ENCODE assay signal across 8 mouse cellular contexts in genomic region chr2:91963443-91963932, GRCm38 (mm10). TPM values are rescaled to one million over a fixed set of nuclear protein-coding genes. Genes with fewer than 3 reads are reported as not detected.
A peak's percentile ranks its signal among the peaks of the same experiment; 100 is the strongest.
DNase-seq lines count a peak whose midpoint lies in the region; ATAC-seq and TF ChIP-seq lines count a peak whose summit lies in the region.

No protein-coding gene starts in this region.

- no peak for TF ChIP-seq EP300 in lung, postnatal 0 days (IDR thresholded peaks at IDR 0.05)

- DNase-seq in NIH3T3 (ENCODE audit: low read depth) = peak; percentile 96
- DNase-seq in cerebellum, adult 9-11 months = peak; percentile 95
- peak; percentile 86 to 97 for DNase-seq in frontal cortex, adult 2 months (ENCODE audit: extremely low spot score in 1 of 2, low spot score in 1 of 2)
- DNase-seq in hindbrain, embryonic 11.5 days (ENCODE audit: low spot score) = peak; percentile 96
- DNase-seq in layer of hippocampus, postnatal 10 days (ENCODE audit: low spot score in 2 of 2) = peak; percentile 97 to 98
- peak; percentile 96 for DNase-seq in lung, postnatal 0 days (ENCODE audit: low spot score)
- peak; percentile 98 for DNase-seq in ovary, postnatal 10 days (ENCODE audit: low spot score)
- DNase-seq in thymus, postnatal 10 days (ENCODE audit: low spot score in 2 of 2) = peak; percentile 90 to 97

- H3K9ac ChIP-seq in hindbrain, embryonic 11.5 days (ENCODE audit: low read depth, low read length) = peak overlapping the region; percentile 81
- H3K9ac ChIP-seq in lung, postnatal 0 days (replicated peaks; ENCODE audit: low read depth) = peak overlapping the region; percentile 66

- TF ChIP-seq CTCF in lung, postnatal 0 days (IDR thresholded peaks at IDR 0.05) = peak; percentile 88

- peaks cover 2% of the 10 kb centered on the region; the same call in 1 of the 2 replicates for H3K4me1 ChIP-seq in hindbrain, embryonic 11.5 days (replicated peaks; ENCODE audit: control insufficient read depth, insufficient read depth, low read length)
- H3K4me1 ChIP-seq in lung, postnatal 0 days (ENCODE audit: insufficient read depth, low read depth, low read length) = peaks cover 9% of the 10 kb centered on the region

- peak overlapping the region; percentile 73 for H3K27ac ChIP-seq in hindbrain, embryonic 11.5 days (ENCODE audit: low read depth, low read length)
- H3K27ac ChIP-seq in lung, postnatal 0 days (ENCODE audit: low read length) = peak overlapping the region; percentile 91

- peak; percentile 93 for ATAC-seq in hindbrain, embryonic 11.5 days (ENCODE audit: low FRiP score)
- peak; percentile 94 for ATAC-seq in lung, postnatal 0 days

- WGBS in hindbrain, embryonic 11.5 days = 0% methylated on average over 42 of the region's 57 CpGs
- 4% methylated on average over 37 of the region's 57 CpGs for WGBS in lung, postnatal 0 days

- no peaks in the 10 kb centered on the region for H3K36me3 ChIP-seq in hindbrain, embryonic 11.5 days (ENCODE audit: control insufficient read depth, insufficient read depth, low read length)
- H3K36me3 ChIP-seq in lung, postnatal 0 days (ENCODE audit: insufficient read depth, low read length) = no peaks in the 10 kb centered on the region

- H3K4me3 ChIP-seq in hindbrain, embryonic 11.5 days (ENCODE audit: low read depth, low read length) = peak overlapping the region; percentile 82
- peak overlapping the region; percentile 80 for H3K4me3 ChIP-seq in lung, postnatal 0 days (ENCODE audit: low read depth, low read length)

- H3K4me2 ChIP-seq in hindbrain, embryonic 11.5 days (replicated peaks; ENCODE audit: low read depth, low read length) = peak overlapping the region; percentile 87
- peak overlapping the region; percentile 80 for H3K4me2 ChIP-seq in lung, postnatal 0 days (replicated peaks; ENCODE audit: low read depth, low read length)

- peaks cover 5% of the 10 kb centered on the region; the same call in 1 of the 2 replicates for H3K27me3 ChIP-seq in hindbrain, embryonic 11.5 days (ENCODE audit: control insufficient read depth, insufficient read depth, low read length)
- no peaks in the 10 kb centered on the region for H3K27me3 ChIP-seq in lung, postnatal 0 days (replicated peaks; ENCODE audit: insufficient read depth, low read length)

- H3K9me3 ChIP-seq in hindbrain, embryonic 11.5 days (ENCODE audit: control insufficient read depth, low read length) = no peaks in the 10 kb centered on the region
- H3K9me3 ChIP-seq in lung, postnatal 0 days (ENCODE audit: low read length) = no peaks in the 10 kb centered on the region

RNA-seq across cellular contexts. Expression of gene Dgkz, which starts 12.2 kb away (rescaled TPM):
- 590 and 632 TPM in 2 replicates for polyA plus RNA-seq in frontal cortex, adult 2 months (2012; rRNA removed)
- 24.1 and 28.9 TPM in 2 replicates for polyA plus RNA-seq in hindbrain, embryonic 11.5 days (2014; fragmentation: Nextera tagmentation; extraction: Ambion mirVana)
- total RNA-seq in layer of hippocampus, postnatal 10 days (2021) = 100 to 1,000 TPM; 313 to 336 TPM
- polyA plus RNA-seq in lung, postnatal 0 days (2015; fragmentation: Nextera tagmentation; extraction: Ambion mirVana) = 50.7 and 54.0 TPM in 2 replicates

RNA-seq across cellular contexts. Expression of gene Gm9821, which starts 18.0 kb away (rescaled TPM):
- polyA plus RNA-seq in frontal cortex, adult 2 months (2012; rRNA removed) = 0.04 and 0.12 TPM in 2 replicates
- 0.27 and 0.37 TPM in 2 replicates for polyA plus RNA-seq in hindbrain, embryonic 11.5 days (2014; fragmentation: Nextera tagmentation; extraction: Ambion mirVana)
- not detected for total RNA-seq in layer of hippocampus, postnatal 10 days (2021)
- polyA plus RNA-seq in lung, postnatal 0 days (2015; fragmentation: Nextera tagmentation; extraction: Ambion mirVana) = 0.14 and 0.35 TPM in 2 replicates

RNA-seq across cellular contexts. Expression of gene Mdk, which starts 31.4 kb away (rescaled TPM):
- 53.6 and 61.5 TPM in 2 replicates for polyA plus RNA-seq in frontal cortex, adult 2 months (2012; rRNA removed)
- polyA plus RNA-seq in hindbrain, embryonic 11.5 days (2014; fragmentation: Nextera tagmentation; extraction: Ambion mirVana) = 960 and 984 TPM in 2 replicates
- 10 to 100 TPM; 44.3 to 49.4 TPM for total RNA-seq in layer of hippocampus, postnatal 10 days (2021)
- polyA plus RNA-seq in lung, postnatal 0 days (2015; fragmentation: Nextera tagmentation; extraction: Ambion mirVana) = 101 and 104 TPM in 2 replicates

RNA-seq across cellular contexts. Expression of gene Chrm4, which starts 36.4 kb away (rescaled TPM):
- polyA plus RNA-seq in frontal cortex, adult 2 months (2012; rRNA removed) = 36.1 and 39.2 TPM in 2 replicates
- 0.20 and 0.42 TPM in 2 replicates for polyA plus RNA-seq in hindbrain, embryonic 11.5 days (2014; fragmentation: Nextera tagmentation; extraction: Ambion mirVana)
- 10 to 100 TPM; 20.0 to 21.3 TPM for total RNA-seq in layer of hippocampus, postnatal 10 days (2021)
- 0.12 and 0.16 TPM in 2 replicates for polyA plus RNA-seq in lung, postnatal 0 days (2015; fragmentation: Nextera tagmentation; extraction: Ambion mirVana)

Comparison
In these comparisons a context has a peak if more than half of its experiments do, and no peak if none do; other contexts are left out.
1. Peak in every context shown above with its lines: DNase-seq, ATAC-seq, H3K4me3 ChIP-seq and H3K27ac ChIP-seq.
2. RNA of gene Dgkz, which starts 12.2 kb away (polyA plus RNA-seq): 590 to 632 TPM in frontal cortex, adult 2 months; 50.7 to 54.0 TPM in lung, postnatal 0 days and 24.1 to 28.9 TPM in hindbrain, embryonic 11.5 days; every median in the first group is over 10 times any median in the second.